Mouse (Mus musculus) bone marrow macrophage, adult 2 months (primary cell): ENCODE results near the gene Rtp3. TPM values are rescaled to one million over a fixed set of nuclear protein-coding genes. Genes with fewer than 3 reads are reported as not detected.

Experiments
- H3K27ac ChIP-seq: 2 replicates; pipeline ENCODE4 v1.5.1; 2012; ENCODE audit warnings: low read depth, low read length; ENCODE audit not compliant: insufficient read depth
- H3K4me1 ChIP-seq: 2 replicates; pipeline ENCODE4 v1.6.1; 2012; ENCODE audit warnings: low read length; ENCODE audit not compliant: control insufficient read depth, insufficient read depth
- H3K4me3 ChIP-seq: 2 replicates; pipeline ENCODE4 v1.5.1; 2012; ENCODE audit warnings: mild to moderate bottlenecking, low read length, moderate library complexity; ENCODE audit not compliant: insufficient read depth
- CTCF ChIP-seq: IDR thresholded peaks from 2 replicates; pipeline ENCODE4 v1.5.1; 2012; ENCODE audit warnings: low read depth, mild to moderate bottlenecking, low read length, moderate library complexity
- POLR2A ChIP-seq: IDR thresholded peaks from 2 replicates; pipeline ENCODE4 v1.6.1; 2012; ENCODE audit warnings: mild to moderate bottlenecking, low read depth, low read length, borderline replicate concordance
- polyA plus RNA-seq: library from polyadenylated mRNA; stranded (reverse); fragments of >200 nt; gene quantifications from 2 replicates; pipeline ENCODE4 v1.2.4, GENCODE M21; 2012; ENCODE audit not compliant: missing spikeins, insufficient read depth, insufficient read length

Rtp3 gene
- not detected in 2 replicates for polyA plus RNA-seq

DNA sequence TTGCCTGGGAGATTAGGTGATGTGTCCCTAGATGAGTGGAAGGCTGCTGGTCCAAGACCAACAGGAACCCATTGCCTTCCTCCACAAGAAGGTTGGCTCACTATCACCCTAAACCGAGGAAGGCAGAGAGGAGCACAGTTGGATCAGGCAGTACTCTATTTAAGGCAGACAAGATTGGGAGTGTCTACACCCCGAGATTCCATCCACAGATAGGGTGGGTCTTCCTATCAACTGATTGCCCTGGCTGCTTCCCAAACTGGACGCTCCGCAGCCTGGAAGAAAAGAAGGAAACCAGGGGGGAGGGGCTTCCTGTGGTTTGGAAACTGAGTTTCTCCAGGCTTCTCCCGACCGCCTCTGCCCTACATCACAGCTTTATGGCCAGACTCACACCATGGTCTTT lies at the start of gene Rtp3:
TSS of gene Rtp3 (minus strand) at position 380 of the 400 bp plus-strand sequence.
- TF ChIP-seq CTCF (no peak), POLR2A (no peak)
- H3K27ac ChIP-seq: no peak within 1 kb of the TSS
- no peaks in the 10 kb centered on the region for H3K4me1 ChIP-seq
- no peak within 1 kb of the TSS for H3K4me3 ChIP-seq

DNA sequence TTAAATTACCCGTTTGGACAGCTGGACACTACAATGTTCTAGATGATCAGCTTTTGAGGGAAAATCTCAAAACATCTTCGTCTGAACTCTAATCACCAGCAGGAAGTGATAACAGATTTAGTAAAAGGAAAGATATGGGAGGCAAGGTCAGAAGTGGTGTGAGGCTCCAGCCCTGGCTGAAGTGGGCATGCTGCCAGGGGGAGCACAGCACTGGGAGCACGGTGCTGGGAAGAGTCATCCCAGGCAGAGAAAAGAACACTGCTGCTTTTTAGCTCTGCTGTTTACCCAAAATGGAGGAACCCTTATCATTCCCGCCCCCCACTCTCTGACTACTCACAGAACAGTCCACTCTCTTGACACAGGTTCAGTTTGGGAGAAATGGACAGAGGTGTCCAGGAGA lies 49.6 kb upstream of the Rtp3 start:
- Histone ChIP-seq H3K27ac (no peak overlapping the region), H3K4me1 (peaks cover 11% of the 10 kb centered on the region)
- TF ChIP-seq CTCF: no peak
- TF ChIP-seq POLR2A: no peak

DNA sequence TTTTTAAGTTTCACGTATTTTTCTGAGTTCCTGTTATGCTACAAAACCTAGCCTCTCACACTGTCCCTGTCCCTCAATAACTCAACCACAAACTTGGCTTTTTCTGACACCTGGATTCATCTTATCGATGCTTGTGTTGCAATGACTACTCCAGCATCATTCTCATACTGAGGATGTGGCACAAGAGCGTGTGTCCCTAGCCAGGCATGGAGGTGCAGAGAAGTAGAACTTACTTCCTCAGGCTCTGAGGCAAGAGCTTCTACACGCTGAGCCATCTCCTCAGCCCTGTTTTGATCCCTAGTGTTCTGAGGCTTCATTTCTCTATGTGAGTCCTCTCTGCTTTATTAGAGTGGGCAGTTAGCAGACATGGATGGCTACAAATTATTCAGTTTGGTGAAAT lies 43.3 kb upstream of the Rtp3 start:
- no peak overlapping the region for H3K4me3 ChIP-seq
- peaks cover 19% of the 10 kb centered on the region for H3K4me1 ChIP-seq
- H3K27ac ChIP-seq: no peak overlapping the region
- TF ChIP-seq POLR2A (no peak), CTCF (no peak)

More for the DNA sequence above, 49.6 kb upstream of the Rtp3 start:
- H3K4me3 ChIP-seq: no peak overlapping the region

DNA sequence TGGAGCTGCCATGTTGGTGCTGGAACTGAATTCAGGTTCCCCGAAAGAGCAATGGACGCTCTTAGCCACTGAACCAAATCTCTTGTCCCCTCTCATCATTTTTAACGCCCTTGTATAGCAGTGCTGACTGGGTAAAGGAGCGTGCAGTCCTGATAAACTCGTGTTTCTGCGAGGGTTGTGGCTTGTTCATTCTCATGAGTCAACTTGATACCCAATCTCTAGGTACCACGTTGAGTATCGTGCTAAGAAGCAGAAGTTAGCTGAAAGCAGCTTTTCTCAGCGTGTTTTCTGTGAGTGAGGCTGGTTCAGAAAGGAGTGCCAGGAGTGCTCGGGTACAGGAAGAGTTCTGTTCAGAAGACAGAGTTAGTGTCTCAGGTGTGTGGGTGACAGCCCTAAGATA lies 36.4 kb upstream of the Rtp3 start:
- H3K4me1 ChIP-seq: no peaks in the 10 kb centered on the region
- no peak overlapping the region for H3K4me3 ChIP-seq

DNA sequence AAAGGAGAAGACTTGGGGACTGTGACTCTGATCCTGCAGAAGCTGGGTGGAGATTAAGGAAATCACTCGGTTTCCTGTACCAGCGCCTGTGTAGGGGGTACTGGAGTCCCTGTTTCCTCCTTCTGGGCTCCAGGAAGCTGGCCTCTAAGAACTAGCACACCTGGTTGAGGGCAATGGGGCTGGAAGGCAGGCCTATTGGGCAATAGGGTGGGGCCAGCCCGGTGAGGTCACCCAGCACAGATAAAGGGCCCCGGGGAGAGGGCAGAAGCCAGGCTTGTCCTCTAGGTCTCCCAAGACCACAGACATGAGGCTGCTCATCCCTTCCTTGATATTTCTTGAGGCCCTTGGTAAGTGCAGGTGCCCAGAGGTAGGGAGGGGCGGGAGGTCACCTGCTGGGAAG lies 28.6 kb upstream of the Rtp3 start, which contains the start of gene Ltf:
TSS of gene Ltf (plus strand) at position 250 of the 400 bp plus-strand sequence.
- Histone ChIP-seq H3K4me3 (no peak within 1 kb of the TSS), H3K27ac (no peak within 1 kb of the TSS), H3K4me1 (no peaks in the 10 kb centered on the region)
- TF ChIP-seq POLR2A: no peak
- no peak for TF ChIP-seq CTCF

More for the DNA sequence above, 36.4 kb upstream of the Rtp3 start:
- H3K27ac ChIP-seq: no peak overlapping the region
- TF ChIP-seq POLR2A (no peak), CTCF (no peak)

DNA sequence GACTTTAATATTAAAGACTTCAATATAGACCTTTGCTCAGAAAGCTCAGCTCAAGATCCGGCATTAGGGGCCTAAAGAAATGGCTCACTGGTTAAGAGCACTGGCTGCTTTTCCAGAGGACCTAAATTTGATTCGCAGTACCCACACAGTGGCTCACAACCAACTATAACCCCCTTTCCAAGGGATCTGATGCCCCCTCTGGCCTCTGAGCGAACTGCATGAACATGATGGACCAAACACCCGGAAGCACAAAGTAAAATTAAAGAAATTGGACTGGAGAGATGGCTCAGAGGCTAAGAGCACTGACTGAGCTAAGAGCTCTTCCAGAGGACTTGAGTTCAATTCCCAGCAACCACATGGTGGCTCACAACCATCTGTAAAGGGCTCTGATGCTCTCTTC lies 25.3 kb upstream of the Rtp3 start:
- H3K27ac ChIP-seq: no peak overlapping the region
- TF ChIP-seq POLR2A (no peak), CTCF (no peak)
- H3K4me1 ChIP-seq: no peaks in the 10 kb centered on the region
- H3K4me3 ChIP-seq: no peak overlapping the region

DNA sequence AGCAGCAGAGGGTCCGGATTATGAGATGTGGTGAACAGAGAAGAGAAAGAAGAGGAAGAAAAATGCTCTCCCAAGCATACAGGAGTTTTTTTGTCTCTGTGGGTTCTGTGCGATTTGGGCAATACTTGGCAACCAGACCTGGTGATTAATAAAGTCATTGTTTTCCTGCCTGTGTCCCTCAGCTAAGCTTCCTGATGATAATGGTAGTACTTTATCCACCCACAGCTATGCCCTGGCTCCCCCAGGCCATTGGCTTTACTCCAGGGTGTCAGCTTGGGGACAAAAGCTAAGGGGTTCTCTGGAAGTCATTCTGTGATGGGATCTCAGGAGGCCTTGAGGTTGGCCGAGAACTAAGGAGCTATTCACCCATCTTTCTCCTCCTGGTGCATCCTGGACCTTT lies 21.7 kb upstream of the Rtp3 start:
- TF ChIP-seq CTCF: no peak
- no peak for TF ChIP-seq POLR2A
- Histone ChIP-seq H3K27ac (no peak overlapping the region), H3K4me1 (no peaks in the 10 kb centered on the region), H3K4me3 (no peak overlapping the region)

DNA sequence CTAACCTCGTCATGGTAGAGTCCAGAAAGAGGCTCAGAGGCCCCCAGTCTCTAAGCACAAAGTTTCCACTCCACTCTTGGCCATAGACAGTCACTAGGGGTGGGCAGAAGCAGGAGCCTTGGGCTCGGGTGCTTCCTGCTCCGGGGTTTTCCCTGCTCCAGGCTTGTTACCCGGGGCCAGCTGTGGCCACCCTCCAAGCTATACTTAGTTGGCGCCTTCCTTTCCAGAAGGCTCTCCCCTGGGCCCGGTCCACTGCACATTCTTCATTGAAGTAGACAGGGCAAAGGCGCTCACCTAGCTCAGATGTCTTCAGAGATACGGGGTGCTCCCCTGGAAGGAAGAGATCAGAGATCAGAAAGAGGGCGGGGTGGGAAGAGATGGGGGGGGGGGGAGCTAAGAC lies 21.2 kb upstream of the Rtp3 start:
- TF ChIP-seq POLR2A: no peak
- no peak for TF ChIP-seq CTCF
- Histone ChIP-seq H3K4me3 (no peak overlapping the region), H3K27ac (no peak overlapping the region), H3K4me1 (no peaks in the 10 kb centered on the region)

DNA sequence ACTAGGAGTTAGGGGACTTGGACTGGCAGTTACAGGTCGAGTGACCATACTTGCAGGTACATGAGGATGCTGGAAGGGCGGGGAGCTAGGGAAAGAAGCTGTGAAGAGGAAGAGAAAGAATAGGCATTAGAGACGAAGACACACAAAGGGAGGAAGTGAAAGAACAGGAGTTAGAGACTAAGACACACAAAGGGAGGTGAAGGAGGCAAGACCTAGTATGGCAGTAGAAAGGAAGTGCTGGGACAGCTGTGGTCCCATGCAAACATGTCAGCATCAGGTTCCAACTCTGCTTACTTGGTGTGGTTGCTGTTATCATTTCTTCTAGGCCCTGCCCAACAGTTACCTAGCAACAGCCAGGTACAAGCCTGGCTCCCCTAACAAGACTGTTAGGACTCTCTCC lies 19.4 kb upstream of the Rtp3 start:
- TF ChIP-seq POLR2A: no peak
- TF ChIP-seq CTCF: no peak
- Histone ChIP-seq H3K4me3 (no peak overlapping the region), H3K27ac (no peak overlapping the region), H3K4me1 (no peaks in the 10 kb centered on the region)

DNA sequence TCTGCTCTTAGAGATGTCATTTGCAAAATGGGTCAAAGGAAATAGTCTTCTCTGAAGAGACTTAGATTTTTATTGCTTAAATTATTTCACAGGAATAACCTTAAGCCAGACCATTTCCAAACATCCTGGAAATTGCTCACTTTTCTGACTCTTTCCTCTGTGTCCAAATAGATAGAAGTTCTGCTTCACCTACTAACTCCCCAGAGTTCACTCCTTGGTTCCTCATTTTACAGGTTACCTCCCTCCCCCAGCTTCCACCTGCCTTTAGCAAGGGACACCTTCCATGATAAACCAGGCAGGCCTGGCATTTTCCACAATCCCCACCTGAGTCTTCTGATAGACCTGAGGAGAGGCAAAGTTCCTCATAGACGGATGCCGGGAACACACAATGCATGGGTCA lies 16.2 kb upstream of the Rtp3 start:
- no peak for TF ChIP-seq CTCF
- TF ChIP-seq POLR2A: no peak
- no peaks in the 10 kb centered on the region for H3K4me1 ChIP-seq
- no peak overlapping the region for H3K4me3 ChIP-seq
- no peak overlapping the region for H3K27ac ChIP-seq

DNA sequence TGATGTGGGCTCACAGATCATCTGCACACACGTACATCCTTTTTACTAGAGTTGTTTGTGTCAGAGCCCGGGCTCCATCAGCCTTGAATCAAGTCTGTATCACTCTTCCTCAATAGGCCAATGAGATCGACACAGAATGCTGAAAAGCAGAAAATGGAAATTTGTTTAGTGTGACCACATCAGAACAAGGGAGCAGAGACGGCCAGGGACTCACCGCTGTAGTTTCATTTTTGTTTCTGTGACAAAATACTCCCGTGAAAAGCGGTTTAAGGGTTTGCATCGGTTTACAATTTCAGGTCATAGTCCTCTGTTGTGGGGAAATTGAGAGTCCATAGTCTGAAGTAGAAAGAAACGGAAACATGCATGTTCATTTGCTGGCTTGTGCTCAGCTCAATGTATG lies 12.9 kb upstream of the Rtp3 start:
- Histone ChIP-seq H3K4me3 (no peak overlapping the region), H3K27ac (no peak overlapping the region), H3K4me1 (peaks cover 13% of the 10 kb centered on the region)
- TF ChIP-seq POLR2A: no peak
- TF ChIP-seq CTCF: no peak
